Mouse (Mus musculus) lung, postnatal 0 days (tissue): ENCODE data around the gene Esrp2.

Experiments
- CTCF ChIP-seq: IDR thresholded peaks from 2 replicates; pipeline ENCODE4 v1.5.1; 2016; ENCODE audit warnings: antibody characterized with exemption, mild to moderate bottlenecking
- EP300 ChIP-seq: IDR thresholded peaks from 2 replicates; pipeline ENCODE4 v1.6.1; 2016; ENCODE audit warnings: antibody characterized with exemption, mild to moderate bottlenecking, control low read depth

DNA sequence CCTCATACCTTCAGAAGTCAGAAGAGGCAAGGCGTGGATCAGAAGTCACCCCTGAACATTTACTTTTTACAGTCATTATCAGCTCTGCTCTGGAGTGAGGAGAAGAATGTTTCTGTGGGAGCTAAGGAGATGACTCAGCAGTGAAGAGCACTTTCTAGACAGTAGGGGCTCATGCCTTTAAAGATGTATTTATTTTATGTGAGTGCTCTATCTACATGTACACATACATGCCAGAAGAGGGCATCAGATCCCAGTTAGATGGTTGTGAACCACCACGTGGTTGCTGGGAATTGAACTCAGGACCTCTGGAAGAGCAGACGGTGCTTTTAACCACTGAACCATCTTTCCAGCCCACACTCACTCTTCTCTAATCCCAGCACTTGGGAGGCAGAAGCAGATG is 9.7 kb downstream of the Esrp2 start:
- TF ChIP-seq CTCF = peak; percentile 54
- peak; percentile 92 for TF ChIP-seq EP300
